Mouse (Mus musculus) G1E (cell line): ENCODE results near the gene Elp6.

Source experiments
- CTCF ChIP-seq: IDR thresholded peaks from 2 replicates; pipeline ENCODE4 v1.5.1; 2012; ENCODE audit warnings: low read depth, low read length, inconsistent platforms, mixed read lengths
- GATA1 ChIP-seq: IDR thresholded peaks from 2 replicates; pipeline ENCODE4 v1.6.1; 2012; ENCODE audit warnings: borderline replicate concordance, low read length, inconsistent platforms, mixed read lengths
- GATA2 ChIP-seq: IDR thresholded peaks from 2 replicates; pipeline ENCODE4 v1.6.1; 2012; ENCODE audit warnings: low read depth, low read length, inconsistent platforms, borderline replicate concordance
- POLR2AphosphoS5 ChIP-seq: IDR thresholded peaks from 2 replicates; pipeline ENCODE4 v1.6.1; 2012; ENCODE audit warnings: low read depth, low read length, inconsistent platforms; ENCODE audit not compliant: insufficient replicate concordance
- TAL1 ChIP-seq: conservative IDR thresholded peaks from 2 replicates; pipeline ENCODE4 v1.6.1; 2012; ENCODE audit warnings: low read depth, low read length, inconsistent platforms, mixed read lengths

- TF ChIP-seq CTCF (no peak), POLR2AphosphoS5 (no peak), TAL1 (no peak), GATA1 (no peak), GATA2 (no peak)
Observed at GRCm38 (mm10) chr9:110322972-110323371, 18.0 kb downstream of the Elp6 start.
